Mouse (Mus musculus) activated CD4-positive, CD25-positive, alpha-beta regulatory T cell, adult 4 months (primary cell): ENCODE measurements around the gene Tgm3. TPM values are rescaled to one million over a fixed set of nuclear protein-coding genes. Genes with fewer than 3 reads are reported as not detected.

Experiments
- ATAC-seq: one replicate; pipeline ENCODE4 v1.8.0; 2017
- polyA plus RNA-seq, 2 experiments: library from polyadenylated mRNA; unstranded; fragments of 100-300 nt; shearing (Covaris generic); gene quantifications; one replicate each; pipeline ENCODE4 v1.2.1; 2017

Tgm3 gene
- not detected for polyA plus RNA-seq

DNA sequence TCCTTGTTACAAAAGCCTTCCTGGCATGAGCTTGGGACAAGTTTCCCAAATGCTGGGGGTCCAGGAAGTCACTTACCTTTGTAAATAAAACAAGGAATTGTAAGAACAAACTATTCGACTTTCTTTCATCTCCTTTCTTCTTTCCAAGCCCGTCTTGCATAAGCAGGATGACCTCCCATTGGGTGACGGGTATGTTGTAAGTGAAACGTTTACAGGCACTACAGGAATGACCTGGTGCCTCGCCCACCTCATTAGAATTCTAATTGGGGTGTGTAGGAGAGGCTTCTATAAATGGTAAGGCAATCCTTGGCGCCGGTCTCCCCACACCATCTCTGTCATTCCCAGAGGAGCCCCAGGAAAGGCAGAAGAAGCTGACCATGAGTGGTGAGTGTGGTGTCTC is at the start of gene Tgm3:
Tgm3 (plus strand) TSS at position 324 of the 400 bp plus-strand sequence.
- ATAC-seq: no peak

DNA sequence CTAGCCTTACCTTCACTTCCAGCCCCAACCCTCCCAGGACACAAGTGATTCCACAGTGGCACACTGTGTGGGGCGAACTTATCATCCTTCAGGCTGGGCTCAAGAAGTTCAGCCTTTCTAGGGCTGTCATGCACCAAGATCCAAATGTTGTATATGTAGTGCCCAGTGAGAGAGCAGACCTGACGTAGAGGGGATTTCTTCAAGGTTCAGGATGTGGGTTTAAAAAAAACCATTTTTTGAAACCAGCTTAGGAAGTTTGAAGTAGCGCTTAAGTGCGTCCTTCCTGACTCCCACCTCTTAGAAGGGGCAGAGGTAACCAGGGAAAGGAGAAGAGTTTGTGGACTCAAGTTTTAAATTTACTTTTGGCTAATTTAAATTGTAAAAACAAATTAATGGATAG is 31.5 kb upstream of the Tgm3 start:
- ATAC-seq: no peak

DNA sequence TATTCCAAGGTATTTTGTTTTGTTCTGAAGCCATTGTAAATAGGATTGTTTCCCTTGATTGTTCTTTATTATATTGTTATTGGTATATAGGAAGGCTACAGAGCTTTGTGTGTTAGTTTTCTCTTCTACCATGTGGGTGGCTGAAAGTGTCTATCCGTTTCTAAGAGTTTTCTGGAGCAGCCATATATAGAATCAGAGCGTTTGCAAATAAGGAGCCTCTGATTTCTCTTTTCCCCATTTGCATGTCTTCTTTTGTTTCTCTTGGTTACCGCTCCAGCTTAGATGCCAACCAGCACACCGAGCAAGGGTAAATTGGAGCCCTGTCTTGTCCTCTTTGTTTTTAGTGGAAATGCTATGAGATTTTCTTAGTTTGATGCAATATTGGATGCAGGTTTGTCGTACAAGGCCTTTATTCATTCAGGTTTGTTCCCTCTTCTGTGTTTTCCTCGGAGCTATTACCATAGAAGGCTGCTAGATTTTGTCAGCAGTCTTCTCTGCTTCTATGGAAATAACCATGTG is 24.6 kb upstream of the Tgm3 start:
- ATAC-seq: no peak

DNA sequence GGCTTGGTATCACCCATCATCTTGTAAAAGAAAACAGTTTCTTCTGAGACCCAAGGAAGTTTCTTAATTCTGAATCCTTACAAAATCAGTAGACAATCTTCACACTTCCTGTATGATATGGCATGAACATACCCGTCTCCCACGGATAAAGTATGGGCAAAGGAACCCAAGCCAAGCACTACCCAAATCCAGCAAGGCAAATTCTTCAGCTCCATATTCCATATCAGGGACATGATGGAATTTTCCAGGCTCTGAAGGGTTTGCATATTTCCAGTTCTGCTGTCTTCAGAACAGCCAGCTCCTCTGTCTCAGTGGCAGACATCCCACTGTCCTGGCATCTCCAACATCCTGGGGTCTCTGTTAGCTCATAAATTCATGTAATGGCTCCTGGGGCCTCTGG is 22.5 kb upstream of the Tgm3 start:
- no peak for ATAC-seq

DNA sequence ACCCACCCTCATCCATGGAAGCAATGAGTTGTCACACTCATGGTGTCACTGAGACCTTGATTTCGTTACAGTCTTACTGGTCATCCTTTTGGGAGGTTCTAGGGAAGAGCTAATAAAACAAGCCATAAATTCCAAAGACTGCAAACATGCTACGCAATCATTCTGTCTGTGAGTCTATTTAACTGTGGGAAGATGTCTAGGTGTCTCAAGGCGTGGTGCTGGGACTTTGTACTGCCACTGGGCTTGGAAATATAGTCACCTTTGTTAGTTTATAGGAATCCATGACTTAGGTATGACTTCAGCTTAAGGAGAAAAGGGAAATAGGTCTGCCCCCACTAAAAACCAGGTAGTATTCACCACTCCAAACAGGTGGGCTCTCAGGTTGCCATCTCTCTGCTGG is 17.7 kb upstream of the Tgm3 start:
- no peak for ATAC-seq

DNA sequence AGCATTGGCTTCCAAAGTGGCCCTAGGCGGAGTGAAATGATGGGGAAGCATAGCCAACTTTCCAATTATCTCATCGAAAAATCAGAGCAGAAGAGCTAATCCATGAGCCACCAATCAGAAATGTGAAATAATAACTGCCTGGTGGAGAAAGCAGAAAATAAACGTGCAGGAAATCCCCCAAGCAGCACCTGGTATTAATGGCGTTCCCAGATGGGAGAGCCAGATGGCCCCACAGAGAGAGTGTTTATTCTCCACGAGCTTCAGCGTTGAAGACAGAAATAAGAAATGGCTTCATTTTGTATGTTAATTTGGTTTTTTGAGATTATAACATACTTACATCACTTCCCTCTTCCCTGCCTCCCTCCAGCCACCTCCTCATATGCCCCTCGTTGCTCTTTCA is 13.7 kb upstream of the Tgm3 start:
- no peak for ATAC-seq

DNA sequence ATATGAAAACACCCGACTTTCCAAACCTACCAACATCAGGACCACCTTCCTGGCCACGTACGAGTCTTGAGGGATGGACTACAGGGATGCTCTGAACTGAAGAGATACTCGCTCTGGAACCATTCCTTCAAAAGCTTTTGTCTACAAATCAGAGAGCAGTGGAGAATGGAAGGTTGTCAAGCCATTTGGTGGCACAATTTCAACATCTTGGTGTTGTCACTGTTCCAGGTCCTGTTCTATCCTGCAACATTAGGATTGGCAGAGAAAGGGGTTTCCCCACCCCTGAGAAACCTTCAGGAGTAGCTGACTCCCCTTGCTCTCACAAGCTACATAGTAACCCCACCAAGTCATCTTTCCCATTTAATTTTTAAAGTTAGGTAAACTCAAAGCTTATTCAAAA is 12.9 kb upstream of the Tgm3 start:
- ATAC-seq: no peak

DNA sequence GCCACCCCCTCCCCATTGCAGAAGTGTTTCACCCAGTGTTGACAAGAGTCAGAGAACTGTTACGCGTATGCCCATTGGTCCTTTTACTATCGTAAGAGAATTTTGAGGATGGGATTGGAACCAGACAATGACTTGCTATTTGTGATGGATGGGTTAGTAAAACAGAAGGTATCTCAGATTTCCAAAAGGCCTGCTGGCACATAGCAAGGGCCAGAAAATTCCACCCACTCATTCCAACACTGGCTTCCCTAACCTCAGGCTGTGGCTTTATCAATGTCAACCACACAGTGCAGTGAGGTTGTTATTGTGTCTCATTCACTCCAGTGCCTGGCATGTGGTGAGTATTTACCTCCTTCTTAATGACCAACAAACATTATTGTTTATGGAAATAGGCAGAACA is 11.5 kb upstream of the Tgm3 start:
- no peak for ATAC-seq

DNA sequence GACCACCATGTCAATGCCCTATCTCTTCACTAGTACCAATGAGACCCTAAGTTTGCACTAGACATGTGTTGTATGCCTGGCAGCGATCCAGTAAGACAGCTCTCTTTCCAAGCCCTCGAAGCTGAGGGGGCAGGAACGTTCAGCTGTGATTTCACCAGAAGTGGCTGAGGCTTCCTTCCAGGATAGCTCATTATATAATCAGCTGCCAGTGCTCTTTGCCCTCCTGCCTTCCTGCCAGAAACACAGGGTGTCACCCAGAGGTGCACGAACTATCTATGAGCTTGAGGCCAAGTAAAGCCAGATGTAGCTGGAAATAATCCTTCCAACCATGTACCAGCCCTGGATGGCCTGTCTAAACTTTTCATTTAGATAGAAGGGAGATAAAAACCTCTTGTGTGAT is 8.1 kb upstream of the Tgm3 start:
- ATAC-seq: no peak

DNA sequence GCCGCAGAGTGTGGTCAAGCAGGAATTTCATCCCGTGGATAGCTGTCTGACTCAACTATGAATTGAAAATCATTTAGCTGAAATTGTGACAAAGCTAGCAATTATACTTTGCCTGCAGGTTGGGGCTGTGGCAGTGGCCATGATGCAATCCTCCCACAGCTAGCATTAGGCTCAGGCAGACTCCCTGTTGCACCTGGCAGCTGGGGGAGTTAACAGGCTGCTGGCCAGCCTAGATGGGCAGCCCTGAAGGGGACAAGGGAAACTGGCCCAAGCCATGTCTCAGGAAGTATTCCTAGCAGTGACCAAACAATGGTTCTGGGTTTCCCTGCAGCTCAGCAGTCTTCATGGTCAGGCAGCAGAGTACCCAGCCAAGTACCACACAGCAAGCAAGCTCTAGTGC is 2.8 kb upstream of the Tgm3 start:
- no peak for ATAC-seq

DNA sequence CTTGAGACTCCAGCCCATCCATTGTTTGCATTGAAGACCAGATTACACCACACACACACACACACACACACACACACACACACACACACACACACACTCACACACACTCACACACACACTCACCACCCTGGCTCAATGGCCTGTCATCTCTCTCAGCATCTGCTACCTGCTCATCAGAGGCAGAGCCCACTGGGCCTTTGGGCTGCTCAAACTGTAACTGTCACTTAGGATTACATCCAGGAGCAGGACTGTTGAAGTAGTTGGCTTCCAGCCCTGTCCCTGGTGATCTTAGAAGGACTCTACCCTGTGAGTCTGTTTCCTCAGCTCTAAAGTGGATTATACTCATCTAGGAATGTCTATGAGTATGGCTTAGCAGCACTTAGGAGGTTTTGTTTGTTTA is 1.5 kb downstream of the Tgm3 start:
- no peak for ATAC-seq

DNA sequence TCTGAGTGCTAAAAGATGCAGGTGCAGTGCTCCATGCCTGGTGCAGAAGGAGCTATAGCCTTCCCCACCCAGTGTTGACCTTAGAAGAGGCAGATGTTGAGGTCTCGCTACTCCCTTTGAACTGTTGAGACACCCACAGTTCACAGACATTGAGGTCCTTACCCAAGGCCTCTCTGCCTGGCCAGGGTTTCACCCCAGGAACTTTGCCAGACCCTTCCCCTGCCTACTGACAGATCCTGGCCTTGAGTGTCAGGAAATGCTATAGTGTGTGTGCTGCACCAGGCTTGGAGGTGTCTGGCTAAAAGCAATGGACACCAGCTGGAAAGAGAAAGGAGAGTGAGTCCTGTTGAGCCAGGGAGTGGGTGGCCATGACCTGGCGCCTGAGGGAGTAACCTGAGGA is 3.0 kb downstream of the Tgm3 start:
- ATAC-seq: no peak

DNA sequence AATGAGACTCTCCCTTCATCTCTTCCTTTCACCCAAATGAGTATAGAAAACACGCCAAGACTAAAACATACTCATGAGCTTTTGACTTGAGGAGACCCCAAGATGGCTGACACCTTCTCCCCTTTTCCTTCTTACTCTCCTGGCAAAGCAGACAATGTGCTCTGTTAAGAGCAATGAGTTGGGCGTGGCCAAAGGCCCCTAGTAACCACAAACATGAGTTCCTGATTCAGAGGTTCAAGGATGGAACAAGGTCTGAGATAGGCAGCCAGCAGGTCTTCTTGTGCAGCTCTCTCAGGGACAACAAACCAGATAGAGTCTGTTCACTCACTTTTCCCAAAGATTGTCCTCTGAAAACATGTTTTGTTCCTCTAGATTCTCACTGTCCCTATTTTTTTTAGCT is 5.9 kb downstream of the Tgm3 start:
- ATAC-seq: no peak

DNA sequence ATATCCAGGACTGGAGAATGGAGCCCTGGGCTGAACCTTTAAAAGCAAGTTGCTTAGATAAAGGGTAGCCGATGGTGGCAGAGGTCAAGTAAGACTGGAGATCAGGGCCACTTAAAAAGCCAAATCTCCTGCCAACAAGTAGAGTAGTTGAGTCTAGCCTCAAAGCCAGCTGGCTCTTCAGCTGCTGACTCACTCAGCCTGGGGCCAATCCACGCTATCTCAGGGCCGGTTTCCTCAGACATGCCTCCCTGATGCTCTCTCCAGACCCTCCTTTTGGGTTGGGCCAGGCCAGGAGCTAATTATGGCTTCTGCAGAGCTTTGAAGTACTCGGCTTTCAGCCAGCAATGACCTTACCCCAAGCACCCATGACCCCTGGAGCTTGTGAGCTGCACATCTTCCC is 15.7 kb downstream of the Tgm3 start:
- ATAC-seq: no peak

DNA sequence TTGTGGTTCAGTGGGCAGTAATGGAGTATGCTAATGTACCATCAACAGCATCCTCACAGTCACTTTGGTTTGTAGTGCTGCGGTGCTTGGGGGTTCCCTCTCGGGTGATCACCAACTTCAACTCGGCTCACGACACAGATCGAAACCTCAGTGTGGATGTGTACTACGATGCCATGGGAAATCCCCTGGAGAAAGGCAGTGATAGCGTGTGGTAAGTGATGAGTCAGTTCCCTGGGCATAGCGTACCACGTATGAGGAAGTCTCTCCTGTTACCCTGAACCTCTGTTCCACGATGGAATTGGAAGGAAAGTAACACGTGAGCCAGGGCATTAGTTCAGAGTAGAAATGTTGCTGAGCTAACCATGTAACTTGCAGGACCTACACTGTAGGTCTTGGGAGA is 17.7 kb downstream of the Tgm3 start:
- peak; percentile 46 for ATAC-seq

DNA sequence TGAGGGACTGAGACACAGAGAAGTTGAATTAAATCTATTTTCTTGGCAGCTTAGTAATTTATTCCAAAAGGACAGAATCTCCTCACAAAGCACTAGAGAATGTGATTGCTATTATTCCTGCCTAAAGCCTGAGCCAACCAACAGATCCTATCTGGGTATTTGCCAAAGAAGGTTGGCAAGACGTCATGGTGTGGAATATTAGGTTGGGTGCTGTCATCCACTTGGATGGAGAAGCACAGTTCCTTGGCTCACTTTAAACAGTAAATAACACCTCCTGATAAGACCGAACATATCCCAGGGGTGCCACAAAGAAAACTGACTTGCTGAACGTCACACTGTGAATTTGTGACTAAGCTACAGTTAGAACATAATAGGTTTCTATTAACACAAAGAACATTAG is 20.5 kb downstream of the Tgm3 start:
- no peak for ATAC-seq

DNA sequence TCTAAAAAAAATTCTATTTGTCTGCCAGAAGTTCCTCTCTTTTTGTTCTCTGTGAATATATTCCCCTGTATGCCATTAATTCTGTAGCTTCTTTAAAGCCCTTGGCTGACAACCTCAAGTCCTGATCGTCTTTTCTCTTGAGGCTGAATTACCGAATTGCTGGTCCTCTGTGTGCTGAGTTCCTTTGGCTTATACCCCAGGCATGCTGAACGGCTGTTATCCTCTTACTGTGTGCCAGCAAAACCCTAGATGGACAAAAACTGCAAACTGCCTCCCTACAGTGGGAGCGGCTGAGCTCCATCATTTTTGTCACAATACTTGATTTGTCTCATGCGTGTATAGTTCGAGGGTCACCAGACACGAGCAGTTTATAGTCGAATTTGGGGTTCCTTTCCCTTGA is 24.7 kb downstream of the Tgm3 start:
- no peak for ATAC-seq

DNA sequence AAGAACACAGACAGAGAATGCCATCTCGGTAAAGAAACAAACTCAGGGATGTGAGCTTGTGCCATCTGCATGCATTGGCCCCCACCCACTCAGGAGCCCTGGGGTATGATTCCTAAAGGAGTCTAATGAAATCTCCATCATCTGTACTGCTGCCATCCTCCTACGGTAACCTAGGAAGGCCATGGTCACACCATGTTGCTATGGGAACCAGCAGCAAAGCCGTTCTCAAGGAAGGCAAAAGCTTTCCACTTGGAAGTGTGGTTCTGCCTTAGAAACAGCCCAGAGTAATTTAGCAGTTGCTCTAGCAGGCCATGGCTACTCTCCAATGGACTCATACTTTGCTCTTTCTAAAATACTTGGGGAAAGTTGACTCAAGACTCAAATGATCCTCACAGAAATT is 26.8 kb downstream of the Tgm3 start:
- no peak for ATAC-seq

DNA sequence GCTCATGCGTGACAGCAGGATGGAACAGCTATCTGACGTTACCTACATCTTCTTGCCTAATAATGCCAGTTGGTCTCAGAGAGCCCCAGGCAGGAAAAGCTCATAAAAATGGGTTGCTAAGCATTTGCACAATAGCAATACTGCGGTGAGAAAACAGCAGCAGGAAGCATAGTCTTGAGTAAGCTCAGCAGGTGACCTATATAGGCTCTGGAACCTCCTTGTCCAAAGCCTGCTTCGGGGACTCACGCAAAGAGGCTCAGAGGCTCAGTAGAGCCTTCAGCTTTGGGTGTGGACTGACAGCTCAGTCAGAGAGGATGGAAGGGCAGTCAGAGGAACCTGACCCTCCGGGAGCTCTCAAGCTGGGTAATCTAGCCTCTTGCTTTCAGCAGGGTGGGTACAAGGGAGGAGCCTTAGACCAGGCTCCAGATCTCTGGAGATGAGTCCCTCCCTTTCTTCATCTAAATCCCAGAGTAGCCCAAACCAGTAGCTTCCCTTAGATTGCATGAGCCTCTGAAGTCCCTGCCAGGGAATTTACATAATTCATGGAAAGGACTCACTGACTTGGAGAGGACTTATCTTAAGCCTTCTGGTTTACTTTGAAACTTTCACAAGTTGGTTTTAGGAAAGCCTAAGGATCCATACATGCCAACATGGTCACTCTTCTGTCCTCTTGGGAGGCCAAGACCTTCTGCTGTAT is 28.2 kb downstream of the Tgm3 start:
- ATAC-seq: no peak

DNA sequence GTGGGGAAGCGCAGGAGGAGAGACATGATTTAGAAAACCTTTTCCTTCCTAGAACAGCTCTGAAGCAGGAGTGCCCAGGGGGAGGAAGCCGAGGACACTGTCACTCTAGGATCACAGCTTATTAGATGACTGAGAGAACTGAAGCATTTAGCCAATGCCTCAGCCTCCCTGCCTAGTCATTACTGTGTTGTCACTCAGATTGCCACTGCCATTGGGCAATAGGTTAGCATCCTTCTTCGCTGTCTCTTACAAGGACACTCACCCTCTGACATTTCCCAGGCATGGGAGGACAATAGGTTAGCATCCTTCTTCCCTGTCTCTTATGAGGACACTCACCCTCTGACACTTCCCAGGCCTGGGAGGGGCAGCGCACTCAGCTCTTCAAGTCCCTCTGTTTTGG is 31.7 kb downstream of the Tgm3 start:
- no peak for ATAC-seq

DNA sequence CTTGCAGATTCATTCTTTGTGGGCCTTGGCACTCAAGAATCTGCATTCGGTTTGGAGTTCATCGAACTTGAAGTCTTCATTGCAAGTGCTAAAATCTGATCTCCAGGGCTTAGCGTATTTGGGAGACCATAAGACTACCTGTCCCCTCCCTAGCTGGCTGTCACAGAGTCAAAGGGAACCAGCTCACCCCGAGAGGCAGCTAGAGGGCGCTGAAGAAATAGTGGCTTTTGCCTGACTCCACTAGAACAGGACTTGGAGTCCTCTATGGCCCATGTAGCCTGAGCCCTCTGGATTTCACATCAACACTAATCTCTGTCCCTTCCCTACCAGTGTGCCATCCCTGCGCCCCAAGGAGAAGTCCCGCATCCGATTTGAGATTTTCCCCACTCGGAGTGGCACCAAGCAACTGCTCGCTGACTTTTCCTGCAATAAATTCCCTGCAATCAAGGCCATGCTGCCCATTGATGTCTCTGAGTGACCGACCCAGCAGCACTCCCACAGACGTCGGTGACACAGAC is 35.8 kb downstream of the Tgm3 start:
- ATAC-seq: no peak

DNA sequence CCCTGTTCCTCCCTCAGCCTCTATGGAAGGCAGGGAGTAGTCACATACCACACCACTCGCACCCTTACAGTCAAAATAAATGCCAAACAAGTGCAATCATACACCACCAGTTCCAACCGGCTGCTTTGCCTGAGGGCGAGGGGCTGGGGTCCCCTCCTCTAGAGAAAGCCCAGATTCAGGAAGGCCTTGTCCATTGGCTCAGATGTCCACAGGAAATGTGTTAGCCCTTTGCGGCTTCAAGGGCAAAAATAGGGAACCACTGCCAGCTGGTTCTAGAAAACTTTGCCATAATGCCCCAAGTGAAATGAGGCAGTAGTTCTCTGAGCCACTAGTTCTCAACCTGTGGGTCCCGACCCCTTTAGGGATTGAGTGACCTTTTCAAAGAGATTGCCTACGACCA is 36.6 kb downstream of the Tgm3 start:
- no peak for ATAC-seq

DNA sequence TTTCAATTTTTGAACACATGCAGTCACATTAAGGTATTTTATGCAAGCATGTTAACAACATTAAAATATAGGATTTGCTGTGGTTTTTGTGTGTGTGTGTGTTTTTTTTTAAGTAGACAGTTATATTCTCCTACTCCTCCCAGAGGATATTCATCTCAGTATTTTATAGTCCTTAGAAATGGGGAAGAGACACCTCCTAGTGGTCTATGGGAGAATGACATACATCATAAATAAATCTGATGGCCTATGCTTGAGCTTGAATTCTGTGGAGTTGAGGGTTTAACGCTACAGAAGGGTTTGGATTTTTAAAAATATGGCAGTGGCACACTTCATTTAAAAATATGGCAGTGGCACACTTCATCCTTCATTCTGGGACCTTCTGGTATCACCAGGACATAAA is 46.0 kb downstream of the Tgm3 start:
- ATAC-seq: no peak

DNA sequence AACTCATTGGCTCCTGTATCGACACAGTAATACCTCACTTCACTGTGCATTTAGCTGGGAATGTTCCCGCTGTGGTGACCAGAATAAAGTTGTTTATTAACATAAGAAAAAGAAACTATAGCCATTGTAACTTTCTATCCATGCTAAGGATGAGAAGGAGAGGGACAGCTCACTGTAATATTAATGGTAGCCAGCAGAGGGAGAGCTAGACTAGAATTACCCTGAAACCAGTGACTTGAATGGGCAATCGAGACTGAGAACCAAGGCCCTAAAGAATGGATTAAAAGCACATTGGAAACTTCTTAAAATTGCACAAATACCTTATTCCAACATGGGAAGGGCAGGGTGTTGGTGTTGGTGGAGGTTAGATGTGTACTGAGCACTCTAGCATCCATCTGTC is 56.1 kb downstream of the Tgm3 start:
- no peak for ATAC-seq

DNA sequence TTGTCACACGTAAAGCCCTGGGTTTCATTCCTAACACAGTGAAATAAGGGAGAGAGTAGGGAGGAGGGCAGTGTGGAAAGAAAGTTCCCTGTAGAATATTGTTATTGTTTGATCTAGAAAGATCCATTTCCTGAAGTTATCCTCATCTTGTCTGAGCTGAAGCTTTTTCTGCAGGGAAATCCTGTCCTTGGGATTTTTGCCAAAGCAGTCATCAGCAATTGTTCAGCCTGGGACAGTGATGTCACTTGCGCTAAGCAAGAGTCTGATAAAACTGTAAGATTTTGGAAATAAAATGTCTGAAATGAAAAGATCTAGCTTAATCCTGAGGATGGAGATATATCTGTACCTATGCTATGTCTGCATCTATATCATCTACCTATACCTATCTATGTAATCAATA is 58.2 kb downstream of the Tgm3 start:
- no peak for ATAC-seq
